Mouse (Mus musculus) liver, adult (tissue): ENCODE results near the gene Rac2.

Experiments used
- GATA4 ChIP-seq: IDR thresholded peaks from 2 replicates; pipeline ENCODE4 v1.6.1; 2014; ENCODE audit warnings: mild to moderate bottlenecking, low read length; ENCODE audit not compliant: insufficient replicate concordance

The Rac2 gene

GRCm38 (mm10) chr15:78564764-78565435, 7.7 kb downstream of the Rac2 start:
- TF ChIP-seq GATA4, result no peak

- no peak for TF ChIP-seq GATA4
These were observed 8.6 kb downstream of the Rac2 start for GRCm38 (mm10) chr15:78563937-78564336.

GRCm38 (mm10) chr15:78563344-78563743, 9.2 kb downstream of the Rac2 start:
- no peak for TF ChIP-seq GATA4

GRCm38 (mm10) chr15:78559141-78559979, 13.2 kb downstream of the Rac2 start:
- no peak for TF ChIP-seq GATA4

GRCm38 (mm10) chr15:78557693-78558535, 14.7 kb downstream of the Rac2 start:
- TF ChIP-seq GATA4, result no peak

GRCm38 (mm10) chr15:78554545-78555313, 17.9 kb downstream of the Rac2 start:
- no peak for TF ChIP-seq GATA4

GRCm38 (mm10) chr15:78549189-78549734, 23.3 kb downstream of the Rac2 start:
- TF ChIP-seq GATA4, result no peak

- TF ChIP-seq GATA4, result no peak
These were observed 23.9 kb downstream of the Rac2 start for GRCm38 (mm10) chr15:78548711-78549110.

- no peak for TF ChIP-seq GATA4
These were observed 24.3 kb downstream of the Rac2 start for GRCm38 (mm10) chr15:78548336-78548665.

GRCm38 (mm10) chr15:78547415-78548335, 24.9 kb downstream of the Rac2 start:
- no peak for TF ChIP-seq GATA4

- TF ChIP-seq GATA4, result no peak
These were observed 26.5 kb downstream of the Rac2 start for GRCm38 (mm10) chr15:78546060-78546459.

GRCm38 (mm10) chr15:78544561-78545001, 28.0 kb downstream of the Rac2 start, which contains the start of gene Sstr3:
Gene Sstr3 (minus strand): TSS chr15:78544685.
- no peak for TF ChIP-seq GATA4

GRCm38 (mm10) chr15:78544041-78544440, 28.5 kb downstream of the Rac2 start:
- no peak for TF ChIP-seq GATA4

- no peak for TF ChIP-seq GATA4
These were observed 29.7 kb downstream of the Rac2 start for GRCm38 (mm10) chr15:78542767-78543303.
